Mouse (Mus musculus) mesoderm, embryonic 11.5 days (tissue): Measurements from ENCODE around the gene Fut2.

Experiments used
- DNase-seq: peaks from one replicate; pipeline ENCODE4 v3.0.0-alpha.2; 2012; ENCODE audit warnings: low read depth, low spot score

Fut2 gene

GRCm38 (mm10) chr7:45702809-45703520, 36.8 kb upstream of the Fut2 start:
- no peak for DNase-seq

DNA sequence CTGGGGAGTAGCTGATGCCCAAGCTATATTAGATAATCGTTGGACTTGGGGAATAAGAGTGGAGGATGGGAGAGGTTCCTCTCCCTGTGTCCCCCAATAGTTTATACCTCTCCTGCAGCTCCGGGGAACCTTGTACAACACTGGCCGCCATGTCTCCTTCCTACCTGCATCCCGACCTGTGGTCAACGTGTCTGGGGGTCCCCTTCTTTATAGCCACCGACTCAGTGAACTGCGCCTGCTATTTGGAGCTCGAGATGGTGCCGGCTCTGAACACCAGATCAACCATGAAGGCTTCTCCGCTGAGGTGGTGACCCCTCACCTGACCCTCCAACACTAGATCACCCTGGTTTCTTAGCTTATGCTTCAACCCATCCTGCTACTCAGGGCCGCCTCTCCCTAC, 36.1 kb upstream of the Fut2 start:
- no peak for DNase-seq

GRCm38 (mm10) chr7:45701607-45702006, 35.4 kb upstream of the Fut2 start:
- DNase-seq = no peak

GRCm38 (mm10) chr7:45701072-45701471, 34.9 kb upstream of the Fut2 start:
- no peak for DNase-seq

DNA sequence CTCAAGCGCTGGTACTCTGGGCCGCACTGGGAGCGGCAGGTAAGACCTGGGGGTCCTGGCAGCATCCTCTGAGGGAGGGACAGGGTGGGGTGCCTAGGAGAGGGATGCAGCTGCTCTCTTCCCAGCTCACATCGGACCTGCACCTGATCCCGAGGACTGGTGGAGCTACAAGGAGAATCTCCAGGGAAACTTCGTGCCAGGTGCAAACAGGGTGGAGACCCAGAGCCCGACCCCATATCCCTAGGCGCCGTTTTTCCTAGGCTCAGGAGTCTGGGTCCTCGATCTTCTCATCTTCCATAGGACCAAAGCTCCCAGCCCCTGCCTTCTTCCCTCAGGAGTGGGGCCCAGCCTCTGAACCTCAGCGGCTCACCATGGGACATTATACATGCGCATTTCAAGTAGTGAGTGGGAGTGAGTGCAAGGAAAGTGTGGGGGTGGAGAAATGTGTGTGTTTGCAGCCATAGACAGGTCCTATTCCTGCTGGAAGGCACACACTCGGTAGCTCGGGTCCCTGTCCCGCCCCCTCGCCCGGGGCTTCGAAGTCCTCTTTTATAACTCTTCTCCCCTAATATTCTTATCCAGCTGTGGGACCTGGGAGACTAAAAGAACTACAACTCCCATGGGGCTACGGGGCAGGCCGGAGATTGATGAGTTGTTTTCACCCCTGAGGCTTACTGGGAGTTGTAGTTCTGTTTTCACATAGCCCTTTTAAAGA, 34.3 kb upstream of the Fut2 start:
- DNase-seq = peak; percentile 82

GRCm38 (mm10) chr7:45699523-45700141, 33.4 kb upstream of the Fut2 start, which contains the start of gene Car11:
Gene Car11 (plus strand): TSS chr7:45699843.
- no peak for DNase-seq

DNA sequence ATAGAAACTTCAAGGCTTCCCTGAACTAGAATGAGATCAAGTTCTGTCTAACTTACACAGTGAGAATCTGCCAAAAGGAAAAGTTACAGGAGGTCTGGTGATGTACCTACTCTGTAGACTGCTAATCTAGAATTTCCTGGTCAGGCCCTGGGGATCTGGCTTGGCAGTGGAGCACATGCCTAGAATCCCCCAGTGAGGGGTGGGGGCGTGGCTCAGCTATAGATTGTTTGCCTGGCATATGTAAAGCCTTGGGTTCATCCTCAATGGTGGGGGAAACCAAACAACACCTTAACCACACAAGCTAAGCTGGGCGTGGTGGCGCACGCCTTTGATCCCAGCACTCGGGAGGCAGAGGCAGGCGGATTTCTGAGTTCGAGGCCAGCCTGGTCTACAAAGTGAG, 31.7 kb upstream of the Fut2 start:
- no peak for DNase-seq

- DNase-seq = peak; percentile 68
Measured at GRCm38 (mm10) chr7:45695098-45695497, 28.9 kb upstream of the Fut2 start.

DNA sequence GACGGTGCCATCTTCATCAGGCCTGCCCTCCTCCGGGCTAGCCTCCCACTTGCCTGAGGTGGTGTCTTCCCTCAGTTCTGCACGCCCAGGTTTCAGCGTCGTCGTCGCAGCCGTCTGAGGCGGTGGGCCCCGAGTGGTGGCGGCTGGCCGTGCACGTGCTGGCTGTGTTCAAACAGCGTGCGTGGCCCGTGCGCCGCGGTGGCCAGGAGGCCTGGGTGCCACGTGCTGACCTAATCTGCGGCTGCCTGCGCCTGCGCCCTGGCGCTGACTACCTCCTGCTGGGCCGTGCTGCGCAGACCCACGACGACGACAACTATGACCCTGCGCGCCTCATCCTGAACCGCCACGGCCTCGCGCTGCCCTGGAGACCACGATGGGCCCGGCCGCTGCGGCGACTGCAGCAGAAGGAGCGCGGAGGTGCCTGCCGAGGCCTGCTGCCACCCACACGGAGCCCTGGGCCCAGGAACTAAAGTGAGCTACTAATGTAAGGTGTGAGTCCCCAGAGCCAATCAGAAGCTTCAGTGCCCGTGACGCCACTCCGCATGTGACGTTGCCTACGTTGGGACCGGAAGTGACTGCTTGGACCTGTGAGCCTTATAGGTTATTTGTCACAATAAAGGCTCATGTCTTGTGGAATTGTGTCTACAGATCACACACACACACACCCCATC, 27.9 kb upstream of the Fut2 start, which contains the start of gene Sec1:
Gene Sec1 (minus strand): TSS at position 482 of the 671 bp plus-strand sequence.
- DNase-seq = no peak

GRCm38 (mm10) chr7:45692364-45692763, 26.2 kb upstream of the Fut2 start:
- no peak for DNase-seq

- no peak for DNase-seq
Measured at GRCm38 (mm10) chr7:45689800-45690199, 23.6 kb upstream of the Fut2 start.

DNA sequence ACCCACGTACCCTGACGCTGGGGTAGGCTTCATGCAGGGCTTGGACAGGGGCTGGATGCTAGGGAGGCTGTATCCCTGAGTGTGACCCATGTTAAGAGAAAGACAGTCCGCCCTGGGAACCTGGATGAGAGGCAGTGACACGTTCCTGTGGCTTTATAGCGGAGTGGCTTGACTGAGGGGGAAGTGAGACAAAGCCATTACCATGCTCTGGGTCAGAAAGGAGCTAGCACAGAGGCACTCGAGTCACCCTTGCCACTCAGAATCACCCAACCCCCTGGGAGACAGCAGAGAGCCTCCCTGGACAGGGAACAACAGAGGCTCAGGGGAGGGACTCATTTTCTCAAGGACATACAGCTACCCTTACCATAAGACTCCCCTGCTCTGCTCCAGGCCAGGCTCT, 22.9 kb upstream of the Fut2 start:
- no peak for DNase-seq

DNA sequence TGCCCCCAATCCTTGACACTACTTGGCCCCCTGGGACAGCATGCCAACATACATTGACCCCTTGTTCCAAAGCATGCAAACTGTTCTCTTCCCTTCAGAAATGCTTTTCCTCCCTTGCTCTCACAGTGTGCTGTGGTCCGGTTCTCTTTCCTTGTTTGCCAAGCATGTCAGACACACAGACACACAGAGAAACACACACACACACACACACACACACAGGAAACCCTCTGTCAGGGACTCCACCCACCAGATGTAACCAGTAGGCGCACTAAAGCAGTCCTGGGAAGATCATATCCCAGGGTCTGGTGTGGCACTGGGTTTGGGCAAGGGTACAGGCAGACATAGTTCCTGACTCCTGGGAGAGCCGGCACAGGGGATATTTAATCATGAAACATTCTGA, 20.6 kb upstream of the Fut2 start:
- no peak for DNase-seq

DNA sequence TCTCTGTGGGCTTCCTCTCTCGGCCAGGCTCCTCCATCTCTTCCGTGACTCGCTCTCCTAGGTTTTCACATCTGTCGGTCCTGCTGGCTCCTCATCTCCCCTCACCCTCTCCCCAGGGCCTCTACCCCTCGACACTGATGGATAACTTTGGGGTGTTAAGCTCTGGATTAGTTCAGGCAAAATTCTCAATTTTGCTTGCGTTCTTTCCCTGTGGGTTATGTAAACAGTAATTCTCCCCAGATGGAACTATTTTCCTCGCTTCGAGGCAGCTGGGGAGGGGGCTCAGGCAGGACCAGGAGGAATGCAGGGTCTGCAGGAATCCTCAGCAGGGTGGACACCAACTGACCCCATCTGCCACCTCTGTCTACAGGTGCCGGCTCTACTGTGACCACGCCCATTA, 19.6 kb upstream of the Fut2 start:
- DNase-seq = peak; percentile 44

GRCm38 (mm10) chr7:45683396-45684050, 17.3 kb upstream of the Fut2 start, which contains the start of gene Ntn5:
Gene Ntn5 (plus strand): TSS chr7:45684022.
- no peak for DNase-seq

DNA sequence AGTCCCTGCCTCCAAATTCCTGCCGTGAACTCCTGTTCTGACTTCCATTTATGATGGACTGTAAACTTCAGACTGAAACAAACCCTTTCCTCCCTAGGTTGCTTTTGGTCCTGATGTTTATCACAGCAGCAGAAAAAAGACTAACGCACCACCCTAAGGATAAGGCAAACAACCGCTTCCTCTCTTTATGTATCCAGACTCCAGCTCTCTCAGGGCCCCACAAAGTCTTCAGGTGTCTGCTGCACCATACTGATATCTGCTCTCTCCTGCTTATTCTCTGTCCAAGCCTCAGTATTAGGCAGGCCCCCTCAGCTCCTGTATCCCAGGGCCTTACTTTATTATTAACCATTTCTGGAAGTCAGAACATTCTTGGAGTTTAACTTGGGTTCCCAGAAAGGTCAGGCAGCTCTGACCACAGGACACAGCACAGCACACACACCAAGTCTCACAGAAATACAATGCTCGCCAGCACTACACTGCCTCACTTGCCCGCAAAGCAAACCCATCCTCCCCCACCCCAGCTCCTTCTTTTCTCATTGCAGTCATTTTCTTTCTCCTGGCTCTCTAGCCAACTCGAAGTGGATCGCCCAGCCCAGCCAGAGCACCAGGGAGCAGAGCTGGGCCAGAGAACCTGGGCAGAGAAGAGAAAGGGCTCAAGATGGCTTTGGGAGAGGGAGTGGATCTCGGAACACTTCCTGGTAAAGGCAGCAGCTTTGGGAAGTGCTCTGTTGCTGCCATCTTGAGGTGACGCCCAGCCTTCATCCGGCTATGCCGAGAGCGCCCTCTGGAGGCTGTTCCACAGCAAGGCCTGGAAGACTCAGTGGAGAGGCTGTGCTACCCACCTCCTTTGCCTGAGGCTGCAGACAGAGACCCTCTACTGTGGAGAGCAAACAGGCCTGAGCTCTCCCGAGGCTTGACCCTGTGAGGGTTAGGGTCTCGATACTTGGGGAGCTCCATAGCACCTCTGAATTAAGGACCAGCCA, 16.2 kb upstream of the Fut2 start:
- DNase-seq = peak; percentile 94

DNA sequence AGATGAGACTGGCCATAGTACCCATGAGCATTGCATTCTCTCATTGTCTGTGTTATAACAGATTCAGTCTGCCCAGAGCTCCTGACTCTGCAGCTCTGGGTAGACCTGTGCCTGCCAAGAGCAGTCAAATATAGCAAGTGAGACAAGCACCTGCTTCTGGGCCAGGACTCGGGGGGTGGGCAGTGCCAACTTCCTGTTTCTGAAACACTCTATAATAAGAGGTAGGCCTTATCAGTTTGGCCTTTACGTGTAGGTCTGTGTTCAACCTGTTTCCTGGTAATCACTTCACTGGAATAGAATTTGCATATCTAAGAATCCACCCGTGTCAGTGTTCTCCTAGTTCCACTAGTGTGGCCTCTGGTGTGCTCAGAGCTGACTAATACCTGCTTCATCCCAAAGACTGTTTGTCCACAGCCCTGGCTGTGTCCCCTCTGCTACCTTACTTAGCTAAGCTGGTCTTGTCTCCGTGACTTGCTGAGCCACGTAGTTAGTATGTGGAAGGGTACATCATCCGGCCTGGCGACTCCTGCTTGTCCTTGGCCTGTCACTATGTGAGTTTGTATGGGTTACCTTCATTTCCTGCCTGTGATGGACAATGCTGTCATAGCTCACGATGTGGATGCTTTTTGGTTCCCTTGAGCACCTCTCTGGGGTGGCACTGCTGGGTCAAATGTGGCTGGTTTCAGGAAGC, 15.0 kb upstream of the Fut2 start:
- DNase-seq = no peak

DNA sequence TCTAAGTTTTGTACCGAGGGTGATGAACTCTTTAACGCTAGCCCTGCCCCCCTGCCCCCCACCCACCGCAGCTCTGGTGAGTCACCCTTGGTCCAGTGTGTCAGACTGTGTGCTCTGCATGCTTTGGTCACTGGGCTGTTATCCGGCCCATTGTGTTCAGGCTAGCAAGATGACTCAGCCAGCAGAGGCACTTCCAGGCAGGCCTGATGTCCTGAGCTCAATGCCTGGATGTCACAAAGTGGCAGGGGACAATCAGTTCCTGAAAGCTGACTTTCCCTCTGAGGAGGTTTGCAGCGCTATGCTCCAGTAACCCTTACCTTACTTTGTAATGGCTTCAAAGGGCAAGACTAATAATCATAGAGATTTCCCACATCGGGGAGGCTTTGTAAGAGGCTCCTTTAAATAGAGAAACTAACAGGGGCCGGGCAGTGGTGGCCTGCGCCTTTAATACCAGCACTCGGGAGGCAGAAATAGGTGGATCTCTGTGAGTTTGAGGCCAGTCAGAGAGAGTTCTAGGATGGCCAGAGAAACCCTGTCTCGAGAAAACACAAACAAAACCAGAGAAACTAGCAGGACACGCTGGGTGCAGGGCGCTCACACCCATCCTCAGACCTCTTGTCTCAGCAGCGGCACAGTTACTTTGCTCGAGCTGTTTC, 13.9 kb upstream of the Fut2 start:
- DNase-seq = no peak

DNA sequence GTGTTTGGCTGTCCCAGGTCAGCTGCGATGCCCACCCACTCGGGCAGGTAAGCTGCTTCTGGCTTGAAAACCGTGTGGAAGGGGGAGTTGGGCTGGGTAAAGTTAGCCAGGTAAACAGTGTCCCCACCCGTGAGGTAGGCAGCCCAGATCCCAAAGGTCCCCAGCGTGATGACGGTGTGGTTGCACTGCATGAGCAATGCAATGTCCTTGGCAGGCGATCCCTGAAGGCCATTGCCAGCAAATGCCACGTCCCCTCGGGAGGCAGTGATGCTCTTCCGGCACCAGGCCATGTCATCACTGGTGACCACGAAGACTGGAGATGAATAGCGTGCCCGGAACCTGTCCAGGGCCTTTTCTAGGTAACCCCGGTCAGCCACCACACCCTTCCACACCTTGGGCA, 12.3 kb upstream of the Fut2 start:
- DNase-seq = no peak
